Mouse (Mus musculus) T-cell, adult 66 days (primary cell): ENCODE measurements around the gene Cd59a. TPM values are rescaled to one million over a fixed set of nuclear protein-coding genes. Genes with fewer than 3 reads are reported as not detected.

Source experiments
- total RNA-seq, 2 experiments: library from RNA; stranded (reverse); gene quantifications; 3 replicates in 1 of 2; 4 replicates in 1 of 2; pipeline ENCODE4 v1.2.4; 2023

Gene Cd59a
- under 1 TPM; 0.44 to 0.59 TPM for total RNA-seq

DNA sequence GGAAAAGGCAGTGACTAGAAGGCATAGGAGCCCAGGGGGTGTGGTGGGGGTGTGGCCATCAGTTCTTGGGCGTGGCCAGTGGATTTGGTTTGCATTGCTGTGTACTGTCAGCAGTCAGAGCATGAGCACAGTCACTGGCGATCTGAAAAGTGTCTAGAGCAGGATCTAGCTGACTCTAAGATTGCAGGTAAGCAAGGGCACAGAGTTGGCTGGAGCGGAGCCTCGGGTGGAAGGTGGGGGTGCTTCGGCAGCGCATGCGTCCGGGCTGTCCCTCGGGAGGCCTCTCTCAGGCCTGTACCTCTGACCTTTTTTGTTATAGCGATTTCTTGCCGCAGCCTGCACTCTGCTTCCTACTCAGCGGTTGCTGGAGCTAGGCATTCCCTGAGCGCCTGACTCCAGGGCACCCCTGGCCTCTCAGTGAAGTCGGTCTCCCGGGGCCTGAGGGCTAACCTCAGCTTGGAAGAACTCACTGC is at the start of gene Cd59a:
Gene Cd59a, plus strand, starts transcription at position 61 of the 473 bp plus-strand sequence.

DNA sequence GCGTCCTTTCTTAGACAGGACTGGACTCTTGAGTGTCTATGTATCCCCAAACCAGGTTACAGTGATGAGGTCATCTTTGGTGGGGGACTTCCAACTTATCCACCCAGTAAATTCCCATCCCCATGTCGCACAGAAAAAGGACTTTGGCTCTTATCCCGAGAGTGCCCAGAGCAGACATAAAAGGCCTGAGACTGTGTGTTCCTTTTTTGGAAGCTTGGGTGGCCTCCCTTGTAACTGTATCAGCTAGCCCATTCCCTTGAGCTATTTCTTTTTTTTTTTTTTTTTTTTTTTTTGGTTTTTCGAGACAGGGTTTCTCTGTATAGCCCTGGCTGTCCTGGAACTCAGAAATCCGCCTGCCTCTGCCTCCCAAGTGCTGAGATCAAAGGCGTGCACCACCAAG is 30.1 kb upstream of the Cd59a start, which contains the start of gene Gm10912:
Gene Gm10912, plus strand, starts transcription at position 301 of the 400 bp plus-strand sequence.

DNA sequence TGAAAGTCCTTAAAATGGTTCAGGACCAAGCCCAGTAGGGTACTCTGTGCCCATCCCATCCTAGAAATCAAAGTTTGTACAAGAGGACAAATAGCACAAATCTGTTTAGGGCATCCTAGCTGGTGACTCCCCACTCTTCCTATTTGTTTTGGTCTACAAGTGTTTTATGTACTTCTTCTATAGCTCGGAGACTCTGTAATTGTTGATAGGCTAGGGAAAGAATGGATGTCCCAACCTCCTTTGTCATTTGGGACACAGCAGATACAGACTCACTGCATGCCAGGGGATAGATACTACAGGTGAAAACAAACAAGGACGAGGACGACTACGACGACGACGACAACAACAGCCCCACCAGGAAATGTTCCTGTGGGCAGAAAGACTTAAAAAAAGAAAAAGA is 27.2 kb upstream of the Cd59a start, which contains the start of gene Gm10799:
Gene Gm10799, minus strand, starts transcription at position 101 of the 400 bp plus-strand sequence.

DNA sequence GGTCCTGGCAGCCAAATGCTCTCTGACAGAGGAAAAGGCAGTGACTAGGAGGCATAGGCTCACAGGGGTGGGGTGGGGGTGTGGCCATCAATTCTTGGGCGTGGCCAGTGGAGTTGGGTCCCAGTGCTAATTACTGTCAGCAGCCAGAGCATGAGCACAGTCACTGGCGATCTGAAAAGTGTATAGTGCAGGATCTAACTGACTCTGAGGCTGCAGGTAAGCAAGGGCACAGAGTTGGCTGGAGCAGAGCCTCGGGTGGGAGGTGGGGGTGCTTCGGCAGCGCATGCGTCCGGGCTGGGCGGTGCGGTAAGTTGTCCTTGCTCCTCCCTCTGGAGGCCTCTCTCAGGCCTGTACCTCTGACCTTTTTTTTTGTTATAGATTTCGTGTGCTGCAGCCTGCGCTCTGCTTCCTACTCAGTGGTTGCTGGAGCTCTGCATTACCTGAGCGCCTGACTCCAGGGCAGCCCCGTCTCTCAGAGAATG is 25.9 kb upstream of the Cd59a start, which contains the start of gene Cd59b:
Gene Cd59b, plus strand, starts transcription at position 146 of the 482 bp plus-strand sequence.

DNA sequence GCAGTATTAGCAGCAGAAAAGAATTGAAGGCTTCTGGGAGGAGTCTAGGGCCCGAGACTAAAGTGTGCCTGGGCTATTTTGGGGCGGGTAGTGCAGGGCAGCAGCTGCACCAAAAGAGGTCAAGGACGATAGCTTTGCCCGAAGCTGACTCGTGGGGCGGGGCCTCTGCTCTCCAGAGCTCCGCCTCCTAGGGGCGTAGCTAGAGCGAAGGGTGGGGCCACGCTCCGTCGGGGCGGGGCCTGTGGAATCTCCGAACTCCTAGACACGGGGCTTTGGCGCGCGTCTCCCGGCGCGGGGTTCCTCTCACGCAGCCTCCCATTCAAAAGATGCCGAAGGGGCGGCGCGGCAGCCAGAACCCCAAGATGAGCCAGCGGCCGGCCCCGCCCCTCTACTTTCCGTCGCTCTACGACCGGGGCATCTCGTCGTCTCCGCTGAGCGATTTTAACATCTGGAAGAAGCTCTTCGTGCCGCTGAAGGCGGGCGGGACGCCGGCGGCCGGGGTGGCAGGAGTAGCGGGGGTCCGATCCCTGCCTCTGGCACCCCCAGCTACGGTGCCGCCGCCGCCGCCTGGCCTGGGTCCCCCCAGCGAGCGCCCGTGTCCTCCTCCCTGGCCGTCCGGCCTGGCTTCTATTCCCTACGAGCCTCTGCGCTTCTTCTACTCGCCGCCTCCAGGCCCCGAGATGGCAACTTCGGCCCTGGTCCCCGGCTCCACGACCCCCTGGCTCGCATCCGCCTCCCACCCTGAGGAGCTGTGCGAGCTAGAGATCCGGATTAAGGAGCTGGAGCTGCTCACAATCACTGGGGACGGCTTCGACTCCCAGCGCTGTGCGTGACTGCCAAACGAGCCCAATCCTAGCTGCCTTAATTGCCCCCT is 27.1 kb downstream of the Cd59a start, which contains the start of gene A930018P22Rik:
Gene A930018P22Rik, plus strand, starts transcription at position 265 of the 874 bp plus-strand sequence.

Other genes starting within 250 kb of the Cd59a start
- gene Lmo2, start 137.8 kb upstream of the Cd59a start, total RNA-seq, result 1 to 10 TPM; 4.5 to 8.2 TPM
- 10 to 100 TPM; 28.6 to 29.7 TPM for gene Fbxo3, start 68.1 kb upstream of the Cd59a start, total RNA-seq
- gene 4931422A03Rik, start 67.4 kb upstream of the Cd59a start, total RNA-seq, result not detected
- gene Gm10912, start 30.0 kb upstream of the Cd59a start, total RNA-seq, result 1 to 10 TPM; 1.4 to 1.9 TPM
- not detected for gene Gm10799, start 27.3 kb upstream of the Cd59a start, total RNA-seq
- not detected for gene Cd59b, start 26.0 kb upstream of the Cd59a start, total RNA-seq
- gene A930018P22Rik, start 27.0 kb downstream of the Cd59a start, total RNA-seq, result not detected